Mouse (Mus musculus): Measurements from ENCODE around the gene 2310003L06Rik. TPM values are rescaled to one million over a fixed set of nuclear protein-coding genes. Genes with fewer than 3 reads are reported as not detected.

The 2310003L06Rik gene
- polyA plus RNA-seq, 1 experiment from 2014 or later: not detected

- H3K4me3 ChIP-seq (replicated peaks; ENCODE audit: low read length): no peak overlapping the region
- H3K27ac ChIP-seq (ENCODE audit: low read length): no peak overlapping the region
- no peak for ATAC-seq (ENCODE audit: insufficient read depth, low FRiP score)
- H3K36me3 ChIP-seq (ENCODE audit: control insufficient read depth, insufficient read depth, low read length): no peaks in the 10 kb centered on the region
- H3K4me1 ChIP-seq (ENCODE audit: control insufficient read depth, insufficient read depth, low read length): no peaks in the 10 kb centered on the region
- H3K27me3 ChIP-seq (ENCODE audit: control insufficient read depth, insufficient read depth, low read length): no peaks in the 10 kb centered on the region
- H3K9ac ChIP-seq (ENCODE audit: low read length): no peak overlapping the region
- no peaks in the 10 kb centered on the region for H3K9me3 ChIP-seq (replicated peaks; ENCODE audit: control insufficient read depth, low read length)
- H3K4me2 ChIP-seq (ENCODE audit: low read depth, low read length): no peak overlapping the region
Observed at GRCm38 (mm10) chr5:88005241-88005640, 36.0 kb downstream of the 2310003L06Rik start.

Other genes with a start within 250 kb of the 2310003L06Rik start
- gene Csn1s2a, start 194.9 kb upstream of the 2310003L06Rik start, polyA plus RNA-seq (2015; fragmentation: Nextera tagmentation; extraction: Ambion mirVana): not detected in 2 replicates
- gene Csn1s2b, start 161.4 kb upstream of the 2310003L06Rik start, polyA plus RNA-seq (2015; fragmentation: Nextera tagmentation; extraction: Ambion mirVana): not detected in 2 replicates
- not detected in 2 replicates for gene Prr27, start 143.8 kb upstream of the 2310003L06Rik start, polyA plus RNA-seq (2015; fragmentation: Nextera tagmentation; extraction: Ambion mirVana)
- not detected in 2 replicates for gene Odam, start 84.4 kb upstream of the 2310003L06Rik start, polyA plus RNA-seq (2015; fragmentation: Nextera tagmentation; extraction: Ambion mirVana)
- gene Csn3, start 43.9 kb upstream of the 2310003L06Rik start, polyA plus RNA-seq (2015; fragmentation: Nextera tagmentation; extraction: Ambion mirVana): not detected in 2 replicates
- not detected in 2 replicates for gene Gm28434, start 58 bp downstream of the 2310003L06Rik start, polyA plus RNA-seq (2015; fragmentation: Nextera tagmentation; extraction: Ambion mirVana)
- not detected in 2 replicates for gene Cabs1, start 10.0 kb downstream of the 2310003L06Rik start, polyA plus RNA-seq (2015; fragmentation: Nextera tagmentation; extraction: Ambion mirVana)
- gene Smr3a, start 33.1 kb downstream of the 2310003L06Rik start, polyA plus RNA-seq (2015; fragmentation: Nextera tagmentation; extraction: Ambion mirVana): not detected in 2 replicates
- not detected in 2 replicates for gene Smr2, start 117.1 kb downstream of the 2310003L06Rik start, polyA plus RNA-seq (2015; fragmentation: Nextera tagmentation; extraction: Ambion mirVana)
- not detected in 2 replicates for gene Gm11116, start 142.1 kb downstream of the 2310003L06Rik start, polyA plus RNA-seq (2015; fragmentation: Nextera tagmentation; extraction: Ambion mirVana)
- gene Gm11115, start 184.6 kb downstream of the 2310003L06Rik start, polyA plus RNA-seq (2015; fragmentation: Nextera tagmentation; extraction: Ambion mirVana): not detected in 2 replicates

All from stomach, embryonic 16.5 days (tissue).